Mouse (Mus musculus): ENCODE results near the gene Kcnk10.

The Kcnk10 gene

GRCm38 (mm10) chr12:98406598-98406997 lies 171.5 kb downstream of the Kcnk10 start:
- DNase-seq (ENCODE audit: low spot score) = no peak

GRCm38 (mm10) chr12:98406076-98406475 lies 172.0 kb downstream of the Kcnk10 start:
- no peak for DNase-seq (ENCODE audit: low spot score)

- DNase-seq (ENCODE audit: low spot score) = no peak
Observed at GRCm38 (mm10) chr12:98396586-98396985, 181.5 kb downstream of the Kcnk10 start.

GRCm38 (mm10) chr12:98394115-98394514 lies 184.0 kb downstream of the Kcnk10 start:
- no peak for DNase-seq (ENCODE audit: low spot score)

GRCm38 (mm10) chr12:98391347-98391746 lies 186.8 kb downstream of the Kcnk10 start:
- no peak for DNase-seq (ENCODE audit: low spot score)

GRCm38 (mm10) chr12:98389618-98390017 lies 188.5 kb downstream of the Kcnk10 start:
- DNase-seq (ENCODE audit: low spot score) = no peak

All from spleen, adult 12 weeks (tissue).